Mouse (Mus musculus): ENCODE measurements at regions not wholly inside any gene's neighbourhood (a gene's known extent, or its start where the extent isn't known, plus 50 kb on each side); places are given as distances from the start of the nearest gene placed in this dataset.

- H3K27me3 ChIP-seq (replicated peaks; ENCODE audit: control insufficient read depth, insufficient read depth, low read length) = no peaks in the 10 kb centered on the region
- no peaks in the 10 kb centered on the region for H3K9me3 ChIP-seq (replicated peaks; ENCODE audit: control insufficient read depth, low read length)
- no peak overlapping the region for H3K4me3 ChIP-seq (ENCODE audit: low read depth, low read length)
- DNase-seq (ENCODE audit: low spot score) = no peak
- H3K9ac ChIP-seq (ENCODE audit: low read length) = no peak overlapping the region
- WGBS = 84% methylated on average over 2 of the region's 2 CpGs
- H3K36me3 ChIP-seq (ENCODE audit: control insufficient read depth, insufficient read depth, low read length) = no peaks in the 10 kb centered on the region
- ATAC-seq = no peak
- no peak overlapping the region for H3K27ac ChIP-seq (ENCODE audit: low read depth, low read length)
- no peak overlapping the region for H3K4me2 ChIP-seq (ENCODE audit: low read length)
- H3K4me1 ChIP-seq (ENCODE audit: control insufficient read depth, insufficient read depth, low read length) = no peaks in the 10 kb centered on the region
Observed at GRCm38 (mm10) chr3:133833739-133834391, 288.9 kb upstream of the Tet2 start.

- WGBS = 78% methylated on average over 3 of the region's 3 CpGs
- H3K27me3 ChIP-seq (replicated peaks; ENCODE audit: control insufficient read depth, insufficient read depth, low read length) = no peaks in the 10 kb centered on the region
- DNase-seq (ENCODE audit: low spot score) = no peak
- H3K9ac ChIP-seq (ENCODE audit: low read length) = no peak overlapping the region
- H3K4me2 ChIP-seq (ENCODE audit: low read length) = no peak overlapping the region
- ATAC-seq = no peak
- no peaks in the 10 kb centered on the region for H3K9me3 ChIP-seq (replicated peaks; ENCODE audit: control insufficient read depth, low read length)
- H3K4me1 ChIP-seq (ENCODE audit: control insufficient read depth, insufficient read depth, low read length) = no peaks in the 10 kb centered on the region
- no peak overlapping the region for H3K27ac ChIP-seq (ENCODE audit: low read depth, low read length)
- no peak overlapping the region for H3K4me3 ChIP-seq (ENCODE audit: low read depth, low read length)
- H3K36me3 ChIP-seq (ENCODE audit: control insufficient read depth, insufficient read depth, low read length) = no peaks in the 10 kb centered on the region
Observed at GRCm38 (mm10) chr3:133834459-133834858, 289.5 kb upstream of the Tet2 start.

GRCm38 (mm10) chr3:133846301-133846700 is 301.4 kb upstream of the Tet2 start:
- no peak overlapping the region for H3K27ac ChIP-seq (ENCODE audit: low read depth, low read length)
- no peaks in the 10 kb centered on the region for H3K27me3 ChIP-seq (replicated peaks; ENCODE audit: control insufficient read depth, insufficient read depth, low read length)
- H3K36me3 ChIP-seq (ENCODE audit: control insufficient read depth, insufficient read depth, low read length) = no peaks in the 10 kb centered on the region
- no peaks in the 10 kb centered on the region for H3K4me1 ChIP-seq (ENCODE audit: control insufficient read depth, insufficient read depth, low read length)
- H3K4me3 ChIP-seq (ENCODE audit: low read depth, low read length) = no peak overlapping the region
- no peaks in the 10 kb centered on the region for H3K9me3 ChIP-seq (replicated peaks; ENCODE audit: control insufficient read depth, low read length)
- DNase-seq (ENCODE audit: low spot score) (no peak), ATAC-seq (no peak)
- H3K9ac ChIP-seq (ENCODE audit: low read length) = no peak overlapping the region
- no peak overlapping the region for H3K4me2 ChIP-seq (ENCODE audit: low read length)

GRCm38 (mm10) chr3:133874383-133874782 is 329.4 kb upstream of the Tet2 start:
- ATAC-seq (no peak), DNase-seq (ENCODE audit: low spot score) (no peak)
- Histone ChIP-seq H3K27me3 (replicated peaks; ENCODE audit: control insufficient read depth, insufficient read depth, low read length) (no peaks in the 10 kb centered on the region), H3K9me3 (replicated peaks; ENCODE audit: control insufficient read depth, low read length) (no peaks in the 10 kb centered on the region), H3K4me2 (ENCODE audit: low read length) (no peak overlapping the region), H3K4me1 (ENCODE audit: control insufficient read depth, insufficient read depth, low read length) (peaks cover 6% of the 10 kb centered on the region; the same call in 1 of the 2 replicates), H3K9ac (ENCODE audit: low read length) (no peak overlapping the region), H3K4me3 (ENCODE audit: low read depth, low read length) (no peak overlapping the region), H3K36me3 (ENCODE audit: control insufficient read depth, insufficient read depth, low read length) (no peaks in the 10 kb centered on the region), H3K27ac (ENCODE audit: low read depth, low read length) (no peak overlapping the region)
- WGBS = 90% methylated on average over 2 of the region's 2 CpGs

GRCm38 (mm10) chr3:133876439-133877072 is 331.6 kb upstream of the Tet2 start:
- ATAC-seq = peak; percentile 93
- Histone ChIP-seq H3K4me3 (ENCODE audit: low read depth, low read length) (peak overlapping the region; percentile 23), H3K9me3 (replicated peaks; ENCODE audit: control insufficient read depth, low read length) (no peaks in the 10 kb centered on the region), H3K36me3 (ENCODE audit: control insufficient read depth, insufficient read depth, low read length) (no peaks in the 10 kb centered on the region), H3K9ac (ENCODE audit: low read length) (peak overlapping the region; percentile 46; the same call in 1 of the 2 replicates), H3K4me1 (ENCODE audit: control insufficient read depth, insufficient read depth, low read length) (peaks cover 6% of the 10 kb centered on the region; the same call in 1 of the 2 replicates), H3K27me3 (replicated peaks; ENCODE audit: control insufficient read depth, insufficient read depth, low read length) (no peaks in the 10 kb centered on the region), H3K27ac (ENCODE audit: low read depth, low read length) (peak overlapping the region; percentile 59), H3K4me2 (ENCODE audit: low read length) (peak overlapping the region; percentile 54)
- DNase-seq (ENCODE audit: low spot score) = peak; percentile 95
- 2% methylated on average over 13 of the region's 13 CpGs for WGBS

- Histone ChIP-seq H3K9me3 (replicated peaks; ENCODE audit: control insufficient read depth, low read length) (no peaks in the 10 kb centered on the region), H3K4me2 (ENCODE audit: low read length) (peak overlapping the region; percentile 54), H3K4me1 (ENCODE audit: control insufficient read depth, insufficient read depth, low read length) (peaks cover 6% of the 10 kb centered on the region; the same call in 1 of the 2 replicates), H3K27ac (ENCODE audit: low read depth, low read length) (peak overlapping the region; percentile 59; the same call in 1 of the 2 replicates), H3K36me3 (ENCODE audit: control insufficient read depth, insufficient read depth, low read length) (no peaks in the 10 kb centered on the region), H3K9ac (ENCODE audit: low read length) (no peak overlapping the region), H3K27me3 (replicated peaks; ENCODE audit: control insufficient read depth, insufficient read depth, low read length) (no peaks in the 10 kb centered on the region), H3K4me3 (ENCODE audit: low read depth, low read length) (no peak overlapping the region)
- ATAC-seq (peak; percentile 53), DNase-seq (ENCODE audit: low spot score) (peak; percentile 61)
- 17% methylated on average over 5 of the region's 5 CpGs for WGBS
Observed at GRCm38 (mm10) chr3:133877310-133877709, 332.4 kb upstream of the Tet2 start.

- 11% methylated on average over 1 of the region's 1 CpGs for WGBS
- DNase-seq (ENCODE audit: low spot score) (no peak), ATAC-seq (no peak)
Observed at GRCm38 (mm10) chr3:133880626-133881025, 335.7 kb upstream of the Tet2 start.

GRCm38 (mm10) chr3:133901931-133902330 is 334.4 kb upstream of the Cxxc4 start:
- Histone ChIP-seq H3K27ac (ENCODE audit: low read depth, low read length) (no peak overlapping the region), H3K4me2 (ENCODE audit: low read length) (no peak overlapping the region), H3K36me3 (ENCODE audit: control insufficient read depth, insufficient read depth, low read length) (no peaks in the 10 kb centered on the region), H3K4me3 (ENCODE audit: low read depth, low read length) (no peak overlapping the region), H3K4me1 (ENCODE audit: control insufficient read depth, insufficient read depth, low read length) (no peaks in the 10 kb centered on the region), H3K9ac (ENCODE audit: low read length) (no peak overlapping the region), H3K9me3 (replicated peaks; ENCODE audit: control insufficient read depth, low read length) (no peaks in the 10 kb centered on the region), H3K27me3 (replicated peaks; ENCODE audit: control insufficient read depth, insufficient read depth, low read length) (no peaks in the 10 kb centered on the region)
- DNase-seq (ENCODE audit: low spot score) (no peak), ATAC-seq (no peak)
- WGBS = 87% methylated on average over 3 of the region's 3 CpGs

More at GRCm38 (mm10) chr3:133880626-133881025, 335.7 kb upstream of the Tet2 start:
- H3K27me3 ChIP-seq (replicated peaks; ENCODE audit: control insufficient read depth, insufficient read depth, low read length) = no peaks in the 10 kb centered on the region
- H3K36me3 ChIP-seq (ENCODE audit: control insufficient read depth, insufficient read depth, low read length) = no peaks in the 10 kb centered on the region
- no peak overlapping the region for H3K27ac ChIP-seq (ENCODE audit: low read depth, low read length)
- H3K9me3 ChIP-seq (replicated peaks; ENCODE audit: control insufficient read depth, low read length) = no peaks in the 10 kb centered on the region
- no peak overlapping the region for H3K4me2 ChIP-seq (ENCODE audit: low read length)
- no peak overlapping the region for H3K4me3 ChIP-seq (ENCODE audit: low read depth, low read length)
- peaks cover 6% of the 10 kb centered on the region; the same call in 1 of the 2 replicates for H3K4me1 ChIP-seq (ENCODE audit: control insufficient read depth, insufficient read depth, low read length)
- no peak overlapping the region for H3K9ac ChIP-seq (ENCODE audit: low read length)

GRCm38 (mm10) chr3:133922200-133922599 is 314.1 kb upstream of the Cxxc4 start:
- Histone ChIP-seq H3K27ac (ENCODE audit: low read depth, low read length) (no peak overlapping the region), H3K4me2 (ENCODE audit: low read length) (no peak overlapping the region), H3K27me3 (replicated peaks; ENCODE audit: control insufficient read depth, insufficient read depth, low read length) (no peaks in the 10 kb centered on the region), H3K4me1 (ENCODE audit: control insufficient read depth, insufficient read depth, low read length) (no peaks in the 10 kb centered on the region), H3K9ac (ENCODE audit: low read length) (no peak overlapping the region), H3K36me3 (ENCODE audit: control insufficient read depth, insufficient read depth, low read length) (no peaks in the 10 kb centered on the region), H3K9me3 (replicated peaks; ENCODE audit: control insufficient read depth, low read length) (no peaks in the 10 kb centered on the region), H3K4me3 (ENCODE audit: low read depth, low read length) (no peak overlapping the region)
- no peak for ATAC-seq
- DNase-seq (ENCODE audit: low spot score) = peak; percentile 11
